Mouse (Mus musculus) hematopoietic stem cell, adult 5-6 weeks (primary cell): ENCODE measurements at regions not wholly inside any gene's neighbourhood (a gene's known extent, or its start where the extent isn't known, plus 50 kb on each side); places are given as distances from the start of the nearest gene placed in this dataset.
A peak's percentile ranks its signal among the peaks of the same experiment; 100 is the strongest.

Experiments used
- ATAC-seq, 2 experiments: fragments of 125-278 bp in 1 of 2; replicated peaks in 1 of 2; 2 replicates each; pipeline ENCODE4 v1.8.0; 2016 to 2017; ENCODE audit warnings: inconsistent platforms in 2 of 2, mild to moderate bottlenecking in 2 of 2, moderate number of reproducible peaks in 2 of 2, low read depth in 1 of 2, moderate TSS enrichment in 1 of 2; ENCODE audit not compliant: low FRiP score in 2 of 2, poor library complexity in 2 of 2, severe bottlenecking in 2 of 2, insufficient read depth in 1 of 2, low TSS enrichment in 1 of 2

- ATAC-seq = no peak
Measured at GRCm38 (mm10) chr4:149844971-149845370, 70.9 kb upstream of the Slc25a33 start.

- ATAC-seq = no peak
Measured at GRCm38 (mm10) chr4:149843736-149844135, 69.7 kb upstream of the Slc25a33 start.

GRCm38 (mm10) chr4:149842906-149843305 is 68.8 kb upstream of the Slc25a33 start:
- no peak for ATAC-seq

GRCm38 (mm10) chr4:149841856-149842255 is 67.8 kb upstream of the Slc25a33 start:
- no peak for ATAC-seq

GRCm38 (mm10) chr4:149840511-149841292 is 66.6 kb upstream of the Slc25a33 start:
- ATAC-seq = no peak

- peak; percentile 52 to 57; a peak in 2 of 4 replicates for ATAC-seq
Measured at GRCm38 (mm10) chr4:149838682-149839081, 64.6 kb upstream of the Slc25a33 start.

- no peak for ATAC-seq
Measured at GRCm38 (mm10) chr4:149834646-149835156, 60.6 kb upstream of the Slc25a33 start.

GRCm38 (mm10) chr4:149832446-149833101 is 58.5 kb upstream of the Slc25a33 start:
- ATAC-seq = no peak

GRCm38 (mm10) chr4:149830551-149831192 is 56.6 kb upstream of the Slc25a33 start:
- ATAC-seq = no peak

- ATAC-seq = no peak
Measured at GRCm38 (mm10) chr4:149829964-149830363, 55.9 kb upstream of the Slc25a33 start.

- ATAC-seq = no peak
Measured at GRCm38 (mm10) chr4:149827784-149828183, 53.7 kb upstream of the Slc25a33 start.
